Mouse (Mus musculus) midbrain, embryonic 10.5 days (tissue): ENCODE results near the gene Lck. TPM values are rescaled to one million over a fixed set of nuclear protein-coding genes. Genes with fewer than 3 reads are reported as not detected.

ENCODE experiments used
- DNase-seq: peaks from one replicate; pipeline ENCODE4 v3.0.0-alpha.2; 2017; ENCODE audit warnings: low spot score
- H3K27ac ChIP-seq: fragments of 300-500 bp; sonication (generic); replicated peaks from 2 replicates; pipeline ENCODE4 v1.5.1; 2016; ENCODE audit warnings: mild to moderate bottlenecking
- H3K27me3 ChIP-seq: fragments of 300-500 bp; sonication (generic); 2 replicates; pipeline ENCODE4 v1.6.1; 2016; ENCODE audit warnings: low read depth, mild to moderate bottlenecking; ENCODE audit not compliant: poor library complexity, severe bottlenecking
- H3K36me3 ChIP-seq: fragments of 300-500 bp; sonication (generic); 2 replicates; pipeline ENCODE4 v1.6.1; 2016; ENCODE audit warnings: mild to moderate bottlenecking, moderate library complexity
- H3K4me1 ChIP-seq: fragments of 300-500 bp; sonication (generic); 2 replicates; pipeline ENCODE4 v1.6.1; 2016
- H3K4me3 ChIP-seq: fragments of 300-500 bp; sonication (generic); 2 replicates; pipeline ENCODE4 v1.5.1; 2016; ENCODE audit warnings: mild to moderate bottlenecking, moderate library complexity
- H3K9me3 ChIP-seq: fragments of 300-500 bp; sonication (generic); replicated peaks from 2 replicates; pipeline ENCODE4 v1.6.1; 2016; ENCODE audit warnings: mild to moderate bottlenecking
- WGBS: fragments of 180-500 bp; shearing (Covaris S2); methylation state at CpG from one replicate; pipeline ENCODE4 v1.1.7; 2016; 5-methylcytosine and 5-hydroxymethylcytosine counted together
- microRNA-seq: library from miRNA; unstranded; fragments of <30 nt; microRNA quantifications from one replicate; pipeline ENCODE4, GENCODE M21; 2017
- polyA plus RNA-seq: library from polyadenylated mRNA; unstranded; fragments of >200 nt; fragmentation: Nextera tagmentation; extraction: Ambion mirVana; gene quantifications from 2 replicates; pipeline ENCODE4 v1.2.1, GENCODE M21; 2016

The Lck gene
- polyA plus RNA-seq, 1 experiment from 2014 or later, result 7.2 TPM

GRCm38 (mm10) chr4:129508834-129509600, 64.4 kb downstream of the Lck start:
- Histone ChIP-seq H3K27ac (peak overlapping the region; percentile 33), H3K4me1 (peaks cover 48% of the 10 kb centered on the region), H3K9me3 (no peaks in the 10 kb centered on the region), H3K4me3 (no peak overlapping the region; the same call in 1 of the 2 replicates), H3K36me3 (no peaks in the 10 kb centered on the region), H3K27me3 (no peaks in the 10 kb centered on the region)
- 68% methylated on average over 15 of the region's 15 CpGs for WGBS
- DNase-seq, result no peak

GRCm38 (mm10) chr4:129508237-129508515, 65.3 kb downstream of the Lck start:
- no peaks in the 10 kb centered on the region for H3K9me3 ChIP-seq
- no peak overlapping the region for H3K4me3 ChIP-seq
- no peak overlapping the region for H3K27ac ChIP-seq
- H3K36me3 ChIP-seq, result no peaks in the 10 kb centered on the region
- H3K27me3 ChIP-seq, result no peaks in the 10 kb centered on the region
- peaks cover 46% of the 10 kb centered on the region for H3K4me1 ChIP-seq
- whole genome bisulfite sequencing, result 86% methylated on average over 3 of the region's 3 CpGs
- DNase-seq, result no peak

- no peaks in the 10 kb centered on the region for H3K36me3 ChIP-seq
- H3K27ac ChIP-seq, result no peak overlapping the region
- H3K4me3 ChIP-seq, result no peak overlapping the region
- H3K9me3 ChIP-seq, result no peaks in the 10 kb centered on the region
- H3K27me3 ChIP-seq, result no peaks in the 10 kb centered on the region
- DNase-seq, result no peak
- WGBS, result 74% methylated on average over 9 of the region's 10 CpGs
- H3K4me1 ChIP-seq, result peaks cover 40% of the 10 kb centered on the region
Observed at GRCm38 (mm10) chr4:129507434-129508236, 65.8 kb downstream of the Lck start.

- peaks cover 28% of the 10 kb centered on the region for H3K4me1 ChIP-seq
- no peak overlapping the region for H3K27ac ChIP-seq
- 79% methylated on average over 3 of the region's 3 CpGs for WGBS
- H3K4me3 ChIP-seq, result no peak overlapping the region
- no peak for DNase-seq
- no peaks in the 10 kb centered on the region for H3K36me3 ChIP-seq
- no peaks in the 10 kb centered on the region for H3K9me3 ChIP-seq
- H3K27me3 ChIP-seq, result no peaks in the 10 kb centered on the region
Observed at GRCm38 (mm10) chr4:129505511-129505910, 67.9 kb downstream of the Lck start.

- 84% methylated on average over 11 of the region's 11 CpGs for WGBS
- no peaks in the 10 kb centered on the region for H3K27me3 ChIP-seq
- peaks cover 26% of the 10 kb centered on the region for H3K4me1 ChIP-seq
- no peaks in the 10 kb centered on the region for H3K9me3 ChIP-seq
- no peak for DNase-seq
- no peak overlapping the region for H3K4me3 ChIP-seq
- no peaks in the 10 kb centered on the region for H3K36me3 ChIP-seq
- H3K27ac ChIP-seq, result no peak overlapping the region
Observed at GRCm38 (mm10) chr4:129502901-129503444, 70.5 kb downstream of the Lck start.

- no peak for DNase-seq
- 77% methylated on average over 9 of the region's 9 CpGs for WGBS
- Histone ChIP-seq H3K9me3 (no peaks in the 10 kb centered on the region), H3K4me1 (peaks cover 26% of the 10 kb centered on the region), H3K36me3 (no peaks in the 10 kb centered on the region), H3K27me3 (no peaks in the 10 kb centered on the region), H3K27ac (no peak overlapping the region), H3K4me3 (no peak overlapping the region)
Observed at GRCm38 (mm10) chr4:129502327-129502888, 71.0 kb downstream of the Lck start.

- Histone ChIP-seq H3K27me3 (no peaks in the 10 kb centered on the region), H3K4me3 (peak overlapping the region; percentile 70), H3K9me3 (no peaks in the 10 kb centered on the region), H3K4me1 (peaks cover 38% of the 10 kb centered on the region), H3K36me3 (no peaks in the 10 kb centered on the region), H3K27ac (peak overlapping the region; percentile 89)
- peak; percentile 97 for DNase-seq
- 2% methylated on average over 48 of the region's 49 CpGs for WGBS
Observed at GRCm38 (mm10) chr4:129500607-129501566, 72.6 kb downstream of the Lck start.

- 79% methylated on average over 8 of the region's 8 CpGs for WGBS
- H3K9me3 ChIP-seq, result no peaks in the 10 kb centered on the region
- DNase-seq, result no peak
- no peaks in the 10 kb centered on the region for H3K36me3 ChIP-seq
- H3K27ac ChIP-seq, result peak overlapping the region; percentile 89
- H3K4me1 ChIP-seq, result peaks cover 43% of the 10 kb centered on the region
- no peaks in the 10 kb centered on the region for H3K27me3 ChIP-seq
- peak overlapping the region; percentile 70 for H3K4me3 ChIP-seq
Observed at GRCm38 (mm10) chr4:129500017-129500416, 73.4 kb downstream of the Lck start.

GRCm38 (mm10) chr4:129498941-129499340, 74.5 kb downstream of the Lck start:
- no peaks in the 10 kb centered on the region for H3K36me3 ChIP-seq
- peak overlapping the region; percentile 28; the same call in 1 of the 2 replicates for H3K27ac ChIP-seq
- DNase-seq, result no peak
- H3K9me3 ChIP-seq, result no peaks in the 10 kb centered on the region
- 0 out of 2 replicates have a peak overlapping the region, but pooled peaks have one; percentile 4 for H3K4me3 ChIP-seq
- no peaks in the 10 kb centered on the region for H3K27me3 ChIP-seq
- H3K4me1 ChIP-seq, result peaks cover 43% of the 10 kb centered on the region
- WGBS, result 70% methylated on average over 3 of the region's 3 CpGs

Small RNAs within 50 kb of the gene (microRNA-seq; reads per million reads assigned to microRNA genes)
- gene Mir8119, result not detected

Other genes starting within 250 kb of the Lck start
- gene Rbbp4, start 238.3 kb downstream of the Lck start, polyA plus RNA-seq, result 522 and 529 TPM in 2 replicates
- 48.3 and 49.6 TPM in 2 replicates for gene Zbtb8os, start 237.9 kb downstream of the Lck start, polyA plus RNA-seq
- gene Zbtb8a, start 195.5 kb downstream of the Lck start, polyA plus RNA-seq, result 7.5 and 9.4 TPM in 2 replicates
- 1.3 and 1.6 TPM in 2 replicates for gene Zbtb8b, start 132.8 kb downstream of the Lck start, polyA plus RNA-seq
- 20.2 and 25.0 TPM in 2 replicates for gene Bsdc1, start 112.1 kb downstream of the Lck start, polyA plus RNA-seq
- gene Tssk3, start 82.6 kb downstream of the Lck start, polyA plus RNA-seq, result not detected in 2 replicates
- not detected in 2 replicates for gene Fam229a, start 82.5 kb downstream of the Lck start, polyA plus RNA-seq
- gene Marcksl1, start 60.1 kb downstream of the Lck start, polyA plus RNA-seq, result 1,603 and 1,647 TPM in 2 replicates
- gene Hdac1, start 30.9 kb downstream of the Lck start, polyA plus RNA-seq, result 276 and 278 TPM in 2 replicates
- 0.50 and 1.5 TPM in 2 replicates for gene Fam167b, start 4.9 kb upstream of the Lck start, polyA plus RNA-seq
- 261 and 293 TPM in 2 replicates for gene Eif3i, start 27.0 kb upstream of the Lck start, polyA plus RNA-seq
- 226 and 231 TPM in 2 replicates for gene Tmem234, start 27.0 kb upstream of the Lck start, polyA plus RNA-seq
- gene Dcdc2b, start 40.6 kb upstream of the Lck start, polyA plus RNA-seq, result 2.1 and 2.9 TPM in 2 replicates
- 30.6 and 32.8 TPM in 2 replicates for gene Iqcc, start 45.5 kb upstream of the Lck start, polyA plus RNA-seq
- gene Ccdc28b, start 50.3 kb upstream of the Lck start, polyA plus RNA-seq, result 58.6 and 74.5 TPM in 2 replicates
- 104 and 107 TPM in 2 replicates for gene Txlna, start 67.4 kb upstream of the Lck start, polyA plus RNA-seq
- 14.7 and 16.0 TPM in 2 replicates for gene Kpna6, start 99.1 kb upstream of the Lck start, polyA plus RNA-seq
- 15.1 and 17.4 TPM in 2 replicates for gene Tmem39b, start 123.2 kb upstream of the Lck start, polyA plus RNA-seq
- 152 and 162 TPM in 2 replicates for gene Khdrbs1, start 168.7 kb upstream of the Lck start, polyA plus RNA-seq
- 307 and 309 TPM in 2 replicates for gene Ptp4a2, start 237.6 kb upstream of the Lck start, polyA plus RNA-seq